Mouse (Mus musculus) embryonic facial prominence, embryonic 14.5 days (tissue): Measurements from ENCODE around the gene Ttc39b. TPM values are rescaled to one million over a fixed set of nuclear protein-coding genes. Genes with fewer than 3 reads are reported as not detected.
A peak's percentile ranks its signal among the peaks of the same experiment; 100 is the strongest.

ENCODE experiments used
- ATAC-seq: fragments of 200-750 bp; cut with Nextera tagmentation; 2 replicates; pipeline ENCODE4 v1.8.0; 2017; ENCODE audit warnings: low read depth, moderate number of reproducible peaks, moderate TSS enrichment
- DNase-seq: peaks from one replicate; pipeline ENCODE4 v3.0.0-alpha.2; 2015; ENCODE audit warnings: low spot score
- H3K27ac ChIP-seq: fragments of 300-500 bp; sonication (generic); replicated peaks from 2 replicates; pipeline ENCODE4 v1.5.1; 2014; ENCODE audit warnings: low read depth, mild to moderate bottlenecking, low read length, moderate library complexity
- H3K27me3 ChIP-seq: fragments of 300-500 bp; sonication (generic); replicated peaks from 2 replicates; pipeline ENCODE4 v1.6.1; 2014; ENCODE audit warnings: low read length; ENCODE audit not compliant: control insufficient read depth, insufficient read depth
- H3K36me3 ChIP-seq: fragments of 300-500 bp; sonication (generic); 2 replicates; pipeline ENCODE4 v1.6.1; 2014; ENCODE audit warnings: low read length, mixed read lengths; ENCODE audit not compliant: control insufficient read depth, insufficient read depth
- H3K4me1 ChIP-seq: fragments of 300-500 bp; sonication (generic); 2 replicates; pipeline ENCODE4 v1.6.1; 2014; ENCODE audit warnings: antibody characterized with exemption, low read length; ENCODE audit not compliant: control insufficient read depth, insufficient read depth
- H3K4me2 ChIP-seq: fragments of 300-500 bp; sonication (generic); 2 replicates; pipeline ENCODE4 v1.6.1; 2014; ENCODE audit warnings: low read depth, mild to moderate bottlenecking, low read length, moderate library complexity, mixed read lengths
- H3K4me3 ChIP-seq: fragments of 300-500 bp; sonication (generic); 2 replicates; pipeline ENCODE4 v1.5.1; 2014; ENCODE audit warnings: low read depth, mild to moderate bottlenecking, low read length
- H3K9ac ChIP-seq: fragments of 300-500 bp; sonication (generic); 2 replicates; pipeline ENCODE4 v1.6.1; 2014; ENCODE audit warnings: low read depth, mild to moderate bottlenecking, low read length, moderate library complexity, mixed read lengths
- H3K9me3 ChIP-seq: fragments of 300-500 bp; sonication (generic); 2 replicates; pipeline ENCODE4 v1.6.1; 2016; ENCODE audit warnings: low read length; ENCODE audit not compliant: control insufficient read depth
- WGBS: fragments of 180-500 bp; shearing (Covaris S2); extraction: QIAGEN DNeasy Blood & Tissue Kit; methylation state at CpG from one replicate; pipeline ENCODE4 v1.1.7; 2014; 5-methylcytosine and 5-hydroxymethylcytosine counted together
- polyA plus RNA-seq: library from polyadenylated mRNA; unstranded; fragments of >200 nt; fragmentation: Nextera tagmentation; extraction: Ambion mirVana; gene quantifications from 2 replicates; pipeline ENCODE4 v1.2.1, GENCODE M21; 2014

The Ttc39b gene
- polyA plus RNA-seq, 1 experiment from 2014 or later, result 5.5 TPM

DNA sequence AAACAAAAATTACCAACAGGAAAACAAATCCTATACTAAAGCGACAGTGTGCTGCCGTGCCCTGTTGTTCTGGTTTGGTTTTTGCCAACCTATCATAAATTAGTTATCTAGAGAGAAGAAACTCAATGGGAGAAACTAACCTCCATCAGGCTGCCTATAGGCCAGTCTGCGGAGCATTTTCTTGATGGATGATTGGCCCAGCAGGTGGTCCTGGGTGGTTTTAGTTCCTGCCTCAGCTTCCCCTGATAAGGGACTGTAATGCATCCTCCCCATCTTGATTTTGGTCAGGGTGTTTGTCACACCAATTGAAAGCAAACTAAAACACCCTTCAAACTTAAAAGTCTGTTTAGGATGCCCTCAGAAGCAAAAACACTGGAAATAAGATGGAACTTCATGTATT is 65.8 kb downstream of the Ttc39b start:
- Histone ChIP-seq H3K4me3 (no peak overlapping the region), H3K9me3 (no peaks in the 10 kb centered on the region), H3K9ac (no peak overlapping the region), H3K27ac (no peak overlapping the region), H3K36me3 (no peaks in the 10 kb centered on the region), H3K27me3 (no peaks in the 10 kb centered on the region), H3K4me2 (no peak overlapping the region), H3K4me1 (no peaks in the 10 kb centered on the region)
- ATAC-seq, result no peak
- 94% methylated on average over 3 of the region's 3 CpGs for WGBS
- no peak for DNase-seq

DNA sequence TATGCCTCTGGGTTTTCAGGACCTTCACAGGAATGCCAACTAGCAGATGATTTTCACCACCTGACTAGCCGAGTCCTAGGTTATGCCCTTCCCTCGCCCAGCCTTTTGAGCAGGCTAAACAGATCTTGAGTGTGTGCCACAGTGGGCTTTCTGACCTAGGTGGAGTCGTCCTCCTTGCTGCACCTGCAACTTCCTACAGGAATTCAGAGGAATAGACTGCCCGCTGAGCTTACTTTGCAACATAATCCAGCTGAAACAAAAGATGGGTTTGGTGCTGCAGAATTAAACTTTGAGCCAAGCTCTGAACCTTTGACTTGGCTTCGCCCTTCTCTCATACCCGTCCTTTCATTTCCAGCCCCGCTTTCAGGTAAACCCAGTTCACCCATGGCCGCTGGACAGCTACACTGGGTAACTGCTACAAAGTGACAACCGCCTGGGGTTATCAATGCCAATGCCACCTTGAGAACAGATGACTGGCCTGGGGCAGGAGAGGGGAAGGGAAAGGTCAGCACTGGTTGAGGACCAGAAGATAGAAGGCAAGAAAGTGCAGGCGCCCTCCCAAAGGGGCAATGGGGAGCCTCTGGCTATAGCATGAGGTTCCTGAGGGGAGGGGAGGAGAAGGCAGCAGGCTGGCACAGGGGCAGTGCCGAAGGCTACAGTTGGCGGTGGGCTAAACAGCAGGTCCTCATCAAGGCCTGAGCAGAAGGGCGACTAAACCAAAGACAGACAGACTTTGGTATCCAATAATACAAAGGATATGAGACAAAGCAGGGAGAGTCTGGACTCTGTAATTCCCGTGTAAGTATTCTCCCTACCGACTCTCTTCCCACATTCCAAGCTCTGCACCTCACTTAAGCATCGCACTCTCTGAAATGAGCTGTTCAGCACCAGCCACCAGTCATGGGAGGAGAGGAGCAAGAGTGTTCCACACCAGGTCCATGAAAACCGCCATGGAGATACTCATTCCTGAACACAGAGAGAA is 66.5 kb downstream of the Ttc39b start:
- no peaks in the 10 kb centered on the region for H3K36me3 ChIP-seq
- H3K4me2 ChIP-seq, result no peak overlapping the region
- H3K4me1 ChIP-seq, result no peaks in the 10 kb centered on the region
- H3K27me3 ChIP-seq, result no peaks in the 10 kb centered on the region
- DNase-seq (no peak), ATAC-seq (no peak)
- no peak overlapping the region for H3K4me3 ChIP-seq
- WGBS, result 46% methylated on average over 17 of the region's 17 CpGs
- no peak overlapping the region for H3K9ac ChIP-seq
- H3K27ac ChIP-seq, result no peak overlapping the region
- no peaks in the 10 kb centered on the region for H3K9me3 ChIP-seq

DNA sequence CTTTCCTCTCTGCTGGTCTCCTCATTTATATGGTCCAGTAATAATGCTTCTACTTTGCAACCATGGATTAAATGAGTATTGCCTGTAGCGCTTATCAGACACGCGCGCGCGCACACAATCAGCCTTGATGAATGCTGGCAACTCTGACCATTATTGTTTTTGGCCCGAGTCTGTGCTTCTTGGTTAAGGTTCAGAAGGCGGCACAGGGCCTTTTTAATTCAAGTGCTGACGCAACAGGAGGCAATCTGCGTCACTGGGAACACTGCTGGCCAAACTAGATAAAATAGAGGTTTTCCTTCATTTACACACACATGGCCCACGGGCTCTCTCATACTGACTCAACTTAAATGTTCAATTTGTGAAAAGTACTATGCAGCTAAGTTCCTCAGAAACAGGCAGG is 67.3 kb downstream of the Ttc39b start:
- ATAC-seq (0 out of 2 replicates have a peak, but pooled peaks have one; percentile 4), DNase-seq (no peak)
- no peak overlapping the region for H3K27ac ChIP-seq
- H3K9ac ChIP-seq, result no peak overlapping the region
- H3K4me3 ChIP-seq, result no peak overlapping the region
- H3K4me1 ChIP-seq, result no peaks in the 10 kb centered on the region
- no peaks in the 10 kb centered on the region for H3K36me3 ChIP-seq
- no peak overlapping the region for H3K4me2 ChIP-seq
- no peaks in the 10 kb centered on the region for H3K27me3 ChIP-seq
- WGBS, result 82% methylated on average over 11 of the region's 11 CpGs
- no peaks in the 10 kb centered on the region for H3K9me3 ChIP-seq

DNA sequence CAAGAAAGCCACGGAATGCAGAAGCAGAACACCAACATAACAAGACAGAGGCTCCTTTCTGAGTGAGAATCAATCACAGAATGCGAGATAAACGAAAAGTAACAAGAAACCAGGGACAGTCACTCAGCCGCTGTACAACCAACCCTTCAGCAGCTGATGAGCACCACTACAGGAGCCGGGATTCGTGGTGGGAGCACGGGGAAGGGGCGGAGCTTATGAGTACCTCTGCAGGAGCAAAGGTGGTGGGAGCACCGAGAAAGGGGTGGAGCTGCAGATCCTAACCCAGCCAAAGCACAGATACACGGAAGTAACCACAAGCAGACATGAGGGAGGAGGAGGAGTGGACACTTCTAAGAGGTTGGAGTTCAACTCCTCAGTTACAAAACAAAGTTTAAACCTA is 69.1 kb downstream of the Ttc39b start:
- no peaks in the 10 kb centered on the region for H3K27me3 ChIP-seq
- DNase-seq (no peak), ATAC-seq (no peak)
- no peak overlapping the region for H3K9ac ChIP-seq
- no peaks in the 10 kb centered on the region for H3K4me1 ChIP-seq
- no peak overlapping the region for H3K4me2 ChIP-seq
- no peak overlapping the region for H3K4me3 ChIP-seq
- no peaks in the 10 kb centered on the region for H3K9me3 ChIP-seq
- no peaks in the 10 kb centered on the region for H3K36me3 ChIP-seq
- no peak overlapping the region for H3K27ac ChIP-seq
- WGBS, result 89% methylated on average over 10 of the region's 10 CpGs

DNA sequence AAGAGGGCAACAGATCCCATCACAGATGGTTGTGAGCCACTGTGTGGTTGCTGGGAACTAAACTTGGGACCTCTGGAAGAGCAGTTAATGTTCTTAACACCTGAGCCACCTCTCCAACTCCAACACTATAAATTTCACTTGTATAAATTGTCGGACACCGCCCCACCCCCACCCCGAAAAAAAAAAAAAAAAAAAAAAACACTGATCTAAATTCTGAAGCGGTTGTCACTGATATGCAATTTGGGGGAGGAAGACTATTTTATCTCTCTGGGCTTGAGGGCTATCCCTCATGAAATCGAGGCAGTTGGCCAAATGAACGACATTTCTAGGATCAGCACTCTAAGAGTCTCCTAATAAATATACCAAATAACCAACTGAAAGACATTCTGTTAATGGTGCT is 70.4 kb downstream of the Ttc39b start:
- H3K9ac ChIP-seq, result no peak overlapping the region
- 93% methylated on average over 6 of the region's 6 CpGs for WGBS
- DNase-seq, result no peak

DNA sequence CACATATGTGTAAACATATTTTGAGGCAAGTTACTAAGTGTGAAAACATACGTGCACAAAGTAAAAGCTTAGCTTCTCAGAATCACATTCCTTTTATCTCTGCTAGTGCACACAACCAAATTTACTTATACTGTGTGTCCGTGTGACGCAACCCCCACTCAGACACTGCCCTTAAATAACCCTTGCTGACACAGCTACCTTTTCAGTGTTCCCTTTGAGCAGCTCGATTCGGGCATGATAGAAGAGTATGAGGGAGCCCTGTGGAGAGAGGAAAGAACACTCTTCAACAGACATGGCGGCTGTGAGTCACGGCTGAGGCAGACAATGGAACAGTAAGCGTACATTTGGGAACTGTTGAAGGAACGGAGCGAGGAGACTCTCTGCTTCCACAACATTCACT is 80.3 kb downstream of the Ttc39b start:
- 90% methylated on average over 10 of the region's 10 CpGs for WGBS
- H3K27ac ChIP-seq, result no peak overlapping the region
- no peak overlapping the region for H3K4me3 ChIP-seq
- H3K4me2 ChIP-seq, result no peak overlapping the region
- DNase-seq (no peak), ATAC-seq (no peak)
- no peak overlapping the region for H3K9ac ChIP-seq
- H3K27me3 ChIP-seq, result no peaks in the 10 kb centered on the region
- peaks cover under 1% of the 10 kb centered on the region; the same call in 1 of the 2 replicates for H3K4me1 ChIP-seq
- H3K36me3 ChIP-seq, result 0 out of 2 replicates have a peak, but pooled peaks cover 4% of the 10 kb centered on the region
- H3K9me3 ChIP-seq, result no peaks in the 10 kb centered on the region

More for the DNA sequence above, 70.4 kb downstream of the Ttc39b start:
- H3K27me3 ChIP-seq, result no peaks in the 10 kb centered on the region
- H3K27ac ChIP-seq, result no peak overlapping the region
- no peak overlapping the region for H3K4me3 ChIP-seq
- no peak overlapping the region for H3K4me2 ChIP-seq
- no peak for ATAC-seq
- no peaks in the 10 kb centered on the region for H3K36me3 ChIP-seq
- no peaks in the 10 kb centered on the region for H3K9me3 ChIP-seq
- no peaks in the 10 kb centered on the region for H3K4me1 ChIP-seq

DNA sequence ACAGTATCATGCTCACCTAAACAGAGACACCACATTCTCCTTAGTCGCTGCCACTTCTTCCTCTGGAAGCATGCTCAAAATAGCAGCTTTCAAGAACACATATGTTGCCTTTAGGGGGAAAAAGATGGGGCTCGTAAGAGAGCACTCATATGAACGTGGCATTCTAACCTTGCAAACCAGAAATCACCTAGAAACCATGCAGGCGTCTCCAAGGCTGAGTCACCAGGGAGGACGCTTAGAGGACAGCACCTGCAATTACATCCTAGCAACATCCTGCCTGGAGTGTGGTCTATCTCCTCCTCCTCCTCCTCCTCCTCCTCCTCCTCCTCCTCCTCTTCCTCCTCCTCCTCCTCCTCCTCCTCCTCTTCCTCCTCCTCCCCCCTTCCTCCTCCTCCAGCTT is 82.4 kb downstream of the Ttc39b start:
- H3K9me3 ChIP-seq, result 0 out of 2 replicates have a peak, but pooled peaks cover 3% of the 10 kb centered on the region
- H3K4me1 ChIP-seq, result peaks cover 5% of the 10 kb centered on the region; the same call in 1 of the 2 replicates
- 0 out of 2 replicates have a peak, but pooled peaks cover 4% of the 10 kb centered on the region for H3K36me3 ChIP-seq
- no peak overlapping the region for H3K4me2 ChIP-seq
- H3K27me3 ChIP-seq, result no peaks in the 10 kb centered on the region
- no peak overlapping the region for H3K27ac ChIP-seq
- 58% methylated on average over 5 of the region's 5 CpGs for WGBS
- DNase-seq (no peak), ATAC-seq (no peak)
- H3K9ac ChIP-seq, result no peak overlapping the region
- no peak overlapping the region for H3K4me3 ChIP-seq

DNA sequence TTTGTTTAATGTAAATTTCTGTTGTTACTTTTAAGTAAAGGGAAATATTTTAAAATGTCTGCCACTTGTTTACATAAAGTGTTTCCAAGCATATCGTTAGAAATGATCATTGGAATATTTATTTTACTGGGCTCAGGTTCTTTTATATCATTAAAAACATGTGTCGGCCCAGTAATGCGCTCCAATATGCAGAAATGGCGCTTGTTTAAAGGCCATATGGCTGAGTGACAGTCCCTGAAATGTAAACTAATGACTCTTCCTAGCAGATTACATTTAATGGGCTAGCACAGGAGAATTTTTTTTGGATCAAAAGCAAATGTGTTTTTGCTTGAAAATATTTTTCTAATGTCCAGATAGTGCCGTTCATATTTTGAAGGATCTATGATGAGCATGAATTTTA is 86.4 kb downstream of the Ttc39b start:
- Histone ChIP-seq H3K9me3 (0 out of 2 replicates have a peak, but pooled peaks cover 3% of the 10 kb centered on the region), H3K4me2 (no peak overlapping the region), H3K27me3 (no peaks in the 10 kb centered on the region), H3K36me3 (no peaks in the 10 kb centered on the region), H3K27ac (no peak overlapping the region), H3K9ac (no peak overlapping the region), H3K4me3 (no peak overlapping the region), H3K4me1 (peaks cover 29% of the 10 kb centered on the region)
- ATAC-seq (no peak), DNase-seq (peak; percentile 51)
- 41% methylated on average over 5 of the region's 5 CpGs for WGBS
